Mouse (Mus musculus): Measurements from ENCODE around the gene Fance.

GRCm38 (mm10) chr17:28280831-28281377 lies 32.4 kb upstream of the Fance start:
- TF ChIP-seq POLR2A (IDR thresholded peaks at IDR 0.05; ENCODE audit: control insufficient read depth, extremely low read depth, insufficient read depth, low read length, poor library complexity) (no peak), CTCF (IDR thresholded peaks at IDR 0.05; ENCODE audit: borderline replicate concordance, control insufficient read depth, extremely low read depth, insufficient read depth, low read length, poor library complexity) (no peak)

Measured in thymus, adult 2 months (tissue).